Mouse (Mus musculus) hindbrain, embryonic 11.5 days (tissue): ENCODE measurements around the gene Srpk2. TPM values are rescaled to one million over a fixed set of nuclear protein-coding genes. Genes with fewer than 3 reads are reported as not detected.
"Not testable (repeated sequence)": the region's sequence is repeated elsewhere in the genome, so short reads cannot be mapped to it uniquely, and the experiment has no call there.

Experiments used
- ATAC-seq: fragments of 200-750 bp; cut with Nextera tagmentation; 2 replicates; pipeline ENCODE4 v1.8.0; 2017; ENCODE audit warnings: mild to moderate bottlenecking, moderate TSS enrichment, moderate library complexity; ENCODE audit not compliant: low FRiP score
- DNase-seq: peaks from one replicate; pipeline ENCODE4 v3.0.0-alpha.2; 2015; ENCODE audit warnings: low spot score
- H3K27ac ChIP-seq: fragments of 300-500 bp; sonication (generic); 2 replicates; pipeline ENCODE4 v1.5.1; 2014; ENCODE audit warnings: mild to moderate bottlenecking, low read depth, low read length
- H3K27me3 ChIP-seq: fragments of 300-500 bp; sonication (generic); 2 replicates; pipeline ENCODE4 v1.6.1; 2014; ENCODE audit warnings: mild to moderate bottlenecking, low read length, moderate library complexity, mixed read lengths; ENCODE audit not compliant: control insufficient read depth, insufficient read depth
- H3K36me3 ChIP-seq: fragments of 300-500 bp; sonication (generic); 2 replicates; pipeline ENCODE4 v1.6.1; 2014; ENCODE audit warnings: mild to moderate bottlenecking, low read length, moderate library complexity, mixed read lengths; ENCODE audit not compliant: control insufficient read depth, insufficient read depth
- H3K4me1 ChIP-seq: fragments of 300-500 bp; sonication (generic); replicated peaks from 2 replicates; pipeline ENCODE4 v1.6.1; 2014; ENCODE audit warnings: low read length, mixed read lengths; ENCODE audit not compliant: control insufficient read depth, insufficient read depth
- H3K4me2 ChIP-seq: fragments of 300-500 bp; sonication (generic); replicated peaks from 2 replicates; pipeline ENCODE4 v1.6.1; 2014; ENCODE audit warnings: mild to moderate bottlenecking, low read depth, low read length
- H3K4me3 ChIP-seq: fragments of 300-500 bp; sonication (generic); 2 replicates; pipeline ENCODE4 v1.5.1; 2014; ENCODE audit warnings: low read depth, low read length
- H3K9ac ChIP-seq: fragments of 300-500 bp; sonication (generic); 2 replicates; pipeline ENCODE4 v1.6.1; 2014; ENCODE audit warnings: low read depth, low read length
- H3K9me3 ChIP-seq: fragments of 300-500 bp; sonication (generic); 2 replicates; pipeline ENCODE4 v1.6.1; 2016; ENCODE audit warnings: low read length; ENCODE audit not compliant: control insufficient read depth
- WGBS: fragments of 180-500 bp; shearing (Covaris S2); extraction: QIAGEN DNeasy Blood & Tissue Kit; methylation state at CpG from one replicate; pipeline ENCODE4 v1.1.7; 2014; 5-methylcytosine and 5-hydroxymethylcytosine counted together
- polyA plus RNA-seq: library from polyadenylated mRNA; unstranded; fragments of >200 nt; fragmentation: Nextera tagmentation; extraction: Ambion mirVana; gene quantifications from 2 replicates; pipeline ENCODE4 v1.2.1, GENCODE M21; 2014

Gene Srpk2
- polyA plus RNA-seq, 1 experiment from 2014 or later = 69.0 TPM

DNA sequence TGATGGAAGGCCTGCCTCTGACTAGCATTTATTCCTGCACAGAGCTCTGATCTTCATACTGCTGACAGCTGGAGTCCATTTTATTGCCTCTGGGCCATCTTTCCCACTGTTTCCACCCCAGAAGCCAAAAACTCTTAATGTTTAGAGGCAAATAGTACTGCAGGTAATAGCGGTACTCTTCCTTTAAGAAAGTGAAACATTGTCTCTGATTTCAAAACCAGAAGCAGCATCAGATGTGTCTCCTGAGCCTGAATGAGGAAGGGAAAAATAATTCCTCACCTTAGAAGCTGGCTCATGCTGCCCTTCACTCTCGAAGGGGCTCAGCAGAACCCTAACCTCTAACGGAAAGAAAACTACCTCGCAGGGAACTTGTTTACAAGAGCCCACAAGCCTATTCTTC is 26.8 kb upstream of the Srpk2 start:
- WGBS = 96% methylated on average over 4 of the region's 4 CpGs
- H3K4me2 ChIP-seq = no peak overlapping the region
- ATAC-seq (no peak), DNase-seq (no peak)
- no peak overlapping the region for H3K27ac ChIP-seq
- H3K36me3 ChIP-seq = peaks cover 22% of the 10 kb centered on the region
- H3K27me3 ChIP-seq = no peaks in the 10 kb centered on the region
- H3K4me3 ChIP-seq = no peak overlapping the region
- H3K9me3 ChIP-seq = 0 out of 2 replicates have a peak, but pooled peaks cover 2% of the 10 kb centered on the region
- no peaks in the 10 kb centered on the region for H3K4me1 ChIP-seq
- H3K9ac ChIP-seq = no peak overlapping the region

DNA sequence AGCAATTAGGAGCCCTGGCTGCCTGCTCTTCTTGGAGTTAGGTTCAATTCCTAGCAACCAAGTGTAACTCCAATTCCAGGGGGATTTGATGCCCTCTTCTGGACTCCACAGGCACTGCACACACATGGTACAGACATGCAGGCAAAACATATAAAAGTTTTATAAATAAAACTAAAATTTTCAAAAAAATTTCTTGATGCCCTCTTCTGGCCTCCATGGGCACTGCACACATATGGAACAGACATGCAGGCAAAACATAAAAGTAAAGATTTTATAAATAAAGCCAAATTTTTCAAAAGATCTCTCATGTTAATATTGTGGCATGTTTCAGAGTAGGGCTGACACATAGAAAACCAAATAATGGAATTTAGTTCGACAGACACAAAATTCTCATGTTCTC is 25.2 kb upstream of the Srpk2 start:
- 100% methylated on average over 1 of the region's 1 CpGs for WGBS
- no peak overlapping the region for H3K4me2 ChIP-seq
- H3K27ac ChIP-seq = no peak overlapping the region
- H3K4me1 ChIP-seq = no peaks in the 10 kb centered on the region
- H3K9me3 ChIP-seq = 0 out of 2 replicates have a peak, but pooled peaks cover 2% of the 10 kb centered on the region
- no peak for ATAC-seq
- DNase-seq = no peak
- H3K27me3 ChIP-seq = no peaks in the 10 kb centered on the region
- peaks cover 22% of the 10 kb centered on the region for H3K36me3 ChIP-seq
- no peak overlapping the region for H3K4me3 ChIP-seq
- H3K9ac ChIP-seq = no peak overlapping the region

DNA sequence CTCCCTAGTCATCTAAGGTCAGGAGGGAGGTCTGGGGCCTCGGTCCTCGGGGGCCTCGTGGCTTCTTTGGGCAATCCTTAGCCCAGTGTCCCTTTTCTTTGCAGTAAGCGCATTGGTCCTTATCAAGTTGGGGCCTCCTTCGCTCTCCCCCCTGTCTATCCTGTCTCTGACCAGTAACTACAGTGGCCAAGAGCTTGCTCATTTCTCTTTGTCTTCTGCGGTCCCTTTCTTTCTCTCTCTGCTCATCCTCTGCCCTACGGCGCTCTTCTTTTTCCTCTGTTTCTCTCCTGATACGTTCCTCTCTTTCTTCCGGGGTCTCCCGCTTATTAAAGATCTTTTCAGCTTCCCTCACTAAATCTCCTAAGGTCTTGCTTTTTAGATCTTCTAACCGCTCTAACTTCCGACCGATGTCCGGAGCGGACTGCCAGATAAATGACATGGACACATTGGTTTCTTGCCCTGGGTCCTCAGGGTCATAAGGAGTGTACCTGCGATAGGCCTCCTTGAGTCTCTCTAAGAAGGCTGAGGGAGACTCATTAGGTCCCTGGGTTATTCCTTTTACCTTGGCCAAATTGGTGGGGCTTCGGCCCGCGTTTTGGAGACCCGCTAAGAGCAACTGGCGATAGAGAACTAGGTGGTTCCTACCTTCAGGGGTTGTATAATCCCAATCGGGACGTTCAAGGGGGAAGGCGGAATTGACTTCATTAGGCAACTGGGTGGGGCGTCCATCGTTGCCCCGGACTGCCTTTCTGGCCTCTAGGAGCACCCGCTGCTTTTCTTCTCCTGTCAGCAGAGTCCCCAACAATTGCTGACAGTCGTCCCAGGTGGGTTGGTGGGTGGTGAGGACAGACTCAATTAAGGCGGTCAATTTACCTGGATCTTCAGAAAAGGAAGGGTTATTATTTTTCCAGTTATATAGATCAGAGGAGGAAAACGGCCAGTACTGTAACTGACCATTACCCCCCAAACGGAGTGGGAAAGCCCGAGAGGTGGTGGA is 22.5 kb upstream of the Srpk2 start:
- Histone ChIP-seq H3K9me3 (peaks cover 10% of the 10 kb centered on the region; the same call in 1 of the 2 replicates), H3K36me3 (peaks cover 38% of the 10 kb centered on the region)
- not testable (repeated sequence) for H3K27me3 ChIP-seq, H3K4me3 ChIP-seq, H3K27ac ChIP-seq, H3K4me1 ChIP-seq, H3K9ac ChIP-seq, H3K4me2 ChIP-seq, DNase-seq, ATAC-seq
- WGBS = 99% methylated on average over 29 of the region's 34 CpGs

DNA sequence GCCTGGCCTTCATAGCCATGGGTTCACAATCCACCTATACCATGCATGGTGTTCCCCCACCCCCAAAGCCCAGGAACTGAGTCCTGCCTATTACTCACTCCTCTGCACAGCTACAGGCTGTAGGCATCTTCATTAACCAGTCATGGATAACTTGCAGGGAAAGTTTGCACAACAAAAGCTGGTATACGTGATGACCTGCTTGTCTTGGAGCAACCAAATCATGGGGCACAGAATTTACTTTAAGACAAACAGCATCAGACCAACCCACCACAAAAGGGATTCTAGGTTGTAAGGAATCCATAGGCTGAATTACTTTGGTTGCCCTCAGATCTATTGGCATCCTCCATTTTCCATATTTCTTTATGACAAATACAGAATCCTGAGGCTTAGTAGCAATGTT is 13.0 kb upstream of the Srpk2 start:
- Histone ChIP-seq H3K9ac (no peak overlapping the region), H3K27ac (no peak overlapping the region), H3K4me1 (no peaks in the 10 kb centered on the region), H3K9me3 (no peaks in the 10 kb centered on the region), H3K36me3 (peaks cover 4% of the 10 kb centered on the region; the same call in 1 of the 2 replicates), H3K4me3 (no peak overlapping the region), H3K4me2 (no peak overlapping the region), H3K27me3 (no peaks in the 10 kb centered on the region)
- ATAC-seq (no peak), DNase-seq (no peak)
- 90% methylated on average over 1 of the region's 1 CpGs for WGBS

DNA sequence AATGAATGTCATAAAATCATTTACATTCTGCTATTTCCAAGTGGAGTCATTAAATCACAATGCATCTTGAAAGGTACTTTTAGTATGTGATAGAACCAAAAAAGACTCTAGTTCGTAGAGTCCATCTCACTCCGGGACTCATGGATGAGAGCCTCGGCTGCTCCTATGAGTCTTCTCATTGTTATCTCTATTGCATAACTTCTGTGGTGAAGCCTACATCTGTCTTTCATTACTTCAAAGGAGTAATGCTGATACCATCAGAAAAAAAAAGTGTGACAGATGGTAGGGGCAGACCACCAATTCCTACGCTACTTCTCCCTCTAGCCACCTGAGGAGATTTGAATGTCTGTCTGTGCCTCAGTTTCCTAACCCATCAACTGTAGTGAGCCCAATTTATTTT is 986 bp downstream of the Srpk2 start:
- Histone ChIP-seq H3K4me3 (no peak overlapping the region), H3K4me2 (no peak overlapping the region), H3K9ac (no peak overlapping the region), H3K9me3 (no peaks in the 10 kb centered on the region), H3K36me3 (no peaks in the 10 kb centered on the region), H3K27ac (no peak overlapping the region), H3K4me1 (no peaks in the 10 kb centered on the region), H3K27me3 (no peaks in the 10 kb centered on the region)
- WGBS = 85% methylated on average over 4 of the region's 4 CpGs
- no peak for DNase-seq
- no peak for ATAC-seq

GRCm38 (mm10) chr5:23679006-23679405 is 5.4 kb downstream of the Srpk2 start:
- no peak overlapping the region for H3K4me3 ChIP-seq
- H3K4me1 ChIP-seq = no peaks in the 10 kb centered on the region
- H3K27me3 ChIP-seq = no peaks in the 10 kb centered on the region
- no peaks in the 10 kb centered on the region for H3K36me3 ChIP-seq
- no peak overlapping the region for H3K9ac ChIP-seq
- H3K9me3 ChIP-seq = no peaks in the 10 kb centered on the region
- no peak overlapping the region for H3K27ac ChIP-seq
- H3K4me2 ChIP-seq = no peak overlapping the region
- no peak for DNase-seq
- 65% methylated on average over 3 of the region's 3 CpGs for WGBS
- ATAC-seq = no peak

GRCm38 (mm10) chr5:23677883-23678282 is 6.5 kb downstream of the Srpk2 start:
- no peaks in the 10 kb centered on the region for H3K27me3 ChIP-seq
- no peaks in the 10 kb centered on the region for H3K36me3 ChIP-seq
- H3K9me3 ChIP-seq = no peaks in the 10 kb centered on the region
- H3K4me3 ChIP-seq = no peak overlapping the region
- H3K4me2 ChIP-seq = no peak overlapping the region
- ATAC-seq (no peak), DNase-seq (no peak)
- 90% methylated on average over 5 of the region's 5 CpGs for WGBS
- H3K27ac ChIP-seq = no peak overlapping the region
- no peak overlapping the region for H3K9ac ChIP-seq
- H3K4me1 ChIP-seq = no peaks in the 10 kb centered on the region

- DNase-seq (no peak), ATAC-seq (no peak)
- H3K27ac ChIP-seq = no peak overlapping the region
- no peaks in the 10 kb centered on the region for H3K4me1 ChIP-seq
- no peak overlapping the region for H3K9ac ChIP-seq
- 81% methylated on average over 5 of the region's 5 CpGs for WGBS
- H3K4me3 ChIP-seq = no peak overlapping the region
- H3K9me3 ChIP-seq = no peaks in the 10 kb centered on the region
- H3K27me3 ChIP-seq = no peaks in the 10 kb centered on the region
- no peak overlapping the region for H3K4me2 ChIP-seq
- H3K36me3 ChIP-seq = no peaks in the 10 kb centered on the region
Observed at GRCm38 (mm10) chr5:23677072-23677453, 7.4 kb downstream of the Srpk2 start.
